Mouse (Mus musculus) hindbrain, postnatal 0 days (tissue): ENCODE measurements around the gene Tbrg4. TPM values are rescaled to one million over a fixed set of nuclear protein-coding genes. Genes with fewer than 3 reads are reported as not detected.
A peak's percentile ranks its signal among the peaks of the same experiment; 100 is the strongest.

Experiments used
- ATAC-seq: fragments of 200-750 bp; cut with Nextera tagmentation; 2 replicates; pipeline ENCODE4 v1.8.0; 2017; ENCODE audit warnings: mild to moderate bottlenecking, moderate TSS enrichment, moderate library complexity
- DNase-seq: peaks from one replicate; pipeline ENCODE4 v3.0.0-alpha.2; 2015; ENCODE audit warnings: low spot score
- H3K27ac ChIP-seq: fragments of 300-500 bp; sonication (generic); 2 replicates; pipeline ENCODE4 v1.5.1; 2014; ENCODE audit warnings: mild to moderate bottlenecking
- H3K27me3 ChIP-seq: fragments of 300-500 bp; sonication (generic); 2 replicates; pipeline ENCODE4 v1.6.1; 2014; ENCODE audit warnings: low read length, mixed read lengths; ENCODE audit not compliant: insufficient read depth
- H3K36me3 ChIP-seq: fragments of 300-500 bp; sonication (generic); 2 replicates; pipeline ENCODE4 v1.6.1; 2014; ENCODE audit warnings: low read length, mixed read lengths; ENCODE audit not compliant: insufficient read depth
- H3K4me1 ChIP-seq: fragments of 300-500 bp; sonication (generic); 2 replicates; pipeline ENCODE4 v1.6.1; 2014; ENCODE audit warnings: antibody characterized with exemption, low read length, mixed read lengths; ENCODE audit not compliant: insufficient read depth
- H3K4me2 ChIP-seq: fragments of 300-500 bp; sonication (generic); 2 replicates; pipeline ENCODE4 v1.6.1; 2014; ENCODE audit warnings: low read depth, mild to moderate bottlenecking, low read length, moderate library complexity, mixed read lengths
- H3K4me3 ChIP-seq: fragments of 300-500 bp; sonication (generic); 2 replicates; pipeline ENCODE4 v1.5.1; 2014; ENCODE audit warnings: low read length
- H3K9ac ChIP-seq: fragments of 300-500 bp; sonication (generic); replicated peaks from 2 replicates; pipeline ENCODE4 v1.6.1; 2014; ENCODE audit warnings: mild to moderate bottlenecking, low read length, moderate library complexity, mixed read lengths
- H3K9me3 ChIP-seq: fragments of 300-500 bp; sonication (generic); 2 replicates; pipeline ENCODE4 v1.6.1; 2016; ENCODE audit warnings: low read length, mixed read lengths
- CTCF ChIP-seq: IDR thresholded peaks from 2 replicates; pipeline ENCODE4 v1.5.1; 2016; ENCODE audit warnings: antibody characterized with exemption, control low read depth, low read depth
- WGBS: fragments of 180-500 bp; shearing (Covaris S2); extraction: QIAGEN DNeasy Blood & Tissue Kit; methylation state at CpG from one replicate; pipeline ENCODE4 v1.1.7; 2014; 5-methylcytosine and 5-hydroxymethylcytosine counted together
- polyA plus RNA-seq: library from polyadenylated mRNA; unstranded; fragments of >200 nt; fragmentation: Nextera tagmentation; extraction: Ambion mirVana; gene quantifications from 2 replicates; pipeline ENCODE4 v1.2.1, GENCODE M21; 2015
- total RNA-seq: library from RNA; depleted of rRNA; stranded (reverse); fragments of >200 nt; gene quantifications from 2 replicates; pipeline ENCODE4 v1.2.3, GENCODE M21; 2014

Gene Tbrg4
- total and polyA plus RNA-seq, 2 experiments from 2014 or later, result 34.7 to 44.0 TPM

DNA sequence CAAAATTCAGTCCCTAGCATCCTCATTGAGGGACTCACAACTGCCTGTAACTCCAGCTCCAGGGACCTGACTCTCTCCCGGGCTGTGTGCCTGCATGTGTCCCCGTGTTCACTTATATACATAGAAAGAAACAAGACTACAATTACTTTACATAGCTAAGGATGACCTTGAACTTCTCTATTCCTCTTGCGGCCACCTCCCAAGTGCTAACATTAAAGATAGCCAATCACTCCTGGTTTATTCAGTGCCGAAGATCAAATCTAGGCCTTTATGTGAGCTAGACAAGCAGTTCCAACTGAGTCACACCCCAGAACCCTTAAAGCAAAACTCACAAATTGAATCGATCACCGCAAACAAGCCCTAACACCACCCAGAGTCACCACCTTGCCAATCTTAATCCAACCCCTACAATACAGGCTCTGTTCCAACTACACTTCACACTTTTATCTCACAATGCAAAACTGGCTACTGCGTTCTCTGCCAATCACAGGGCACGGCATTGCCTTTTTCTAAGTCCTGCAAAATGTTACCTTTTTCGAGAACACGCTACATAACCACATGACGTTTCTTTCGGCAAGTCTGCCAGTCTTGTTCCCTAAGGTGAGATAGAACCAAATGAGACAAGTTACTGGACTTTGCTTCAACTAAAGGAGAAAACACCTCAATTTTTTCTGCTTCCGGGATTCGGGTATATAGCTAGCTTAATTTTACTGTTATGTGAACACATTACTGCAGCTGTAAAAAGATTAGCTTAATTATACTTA lies 1.1 kb downstream of the Tbrg4 start:
- ATAC-seq, result no peak
- no peak for DNase-seq
- TF ChIP-seq CTCF, result no peak
- Histone ChIP-seq H3K9me3 (no peaks in the 10 kb centered on the region), H3K4me1 (peaks cover 8% of the 10 kb centered on the region), H3K27ac (no peak overlapping the region), H3K4me2 (peak overlapping the region; percentile 80), H3K27me3 (no peaks in the 10 kb centered on the region), H3K36me3 (peaks cover 31% of the 10 kb centered on the region), H3K4me3 (peak overlapping the region; percentile 77), H3K9ac (peak overlapping the region; percentile 72; the same call in 1 of the 2 replicates)
- WGBS, result 69% methylated on average over 14 of the region's 14 CpGs

DNA sequence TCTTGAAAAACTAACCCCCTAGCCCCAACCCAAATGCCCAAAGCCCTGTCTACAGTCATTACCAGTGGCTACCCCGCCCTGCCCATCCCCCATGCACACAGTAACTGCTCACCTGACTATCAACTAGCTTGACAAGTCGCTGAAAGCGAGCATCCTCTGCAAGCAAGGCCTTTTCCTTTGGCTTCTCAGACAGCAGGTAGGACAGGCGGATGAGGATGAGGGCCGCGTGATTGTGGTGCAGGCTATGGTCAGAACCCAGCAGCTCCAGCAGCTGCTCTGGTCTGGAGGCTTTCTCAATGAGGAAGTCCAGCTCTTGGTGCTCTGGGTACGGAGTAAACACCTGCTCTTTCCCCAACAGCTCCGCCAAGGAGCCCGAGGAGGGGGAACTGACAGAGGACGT lies 2.2 kb downstream of the Tbrg4 start:
- H3K4me3 ChIP-seq, result no peak overlapping the region
- DNase-seq, result no peak
- peaks cover 42% of the 10 kb centered on the region for H3K36me3 ChIP-seq
- no peak overlapping the region for H3K9ac ChIP-seq
- 91% methylated on average over 10 of the region's 10 CpGs for WGBS
- no peak for ATAC-seq
- no peaks in the 10 kb centered on the region for H3K9me3 ChIP-seq
- H3K4me1 ChIP-seq, result peaks cover 8% of the 10 kb centered on the region
- H3K4me2 ChIP-seq, result no peak overlapping the region
- no peak for TF ChIP-seq CTCF
- no peaks in the 10 kb centered on the region for H3K27me3 ChIP-seq
- no peak overlapping the region for H3K27ac ChIP-seq

DNA sequence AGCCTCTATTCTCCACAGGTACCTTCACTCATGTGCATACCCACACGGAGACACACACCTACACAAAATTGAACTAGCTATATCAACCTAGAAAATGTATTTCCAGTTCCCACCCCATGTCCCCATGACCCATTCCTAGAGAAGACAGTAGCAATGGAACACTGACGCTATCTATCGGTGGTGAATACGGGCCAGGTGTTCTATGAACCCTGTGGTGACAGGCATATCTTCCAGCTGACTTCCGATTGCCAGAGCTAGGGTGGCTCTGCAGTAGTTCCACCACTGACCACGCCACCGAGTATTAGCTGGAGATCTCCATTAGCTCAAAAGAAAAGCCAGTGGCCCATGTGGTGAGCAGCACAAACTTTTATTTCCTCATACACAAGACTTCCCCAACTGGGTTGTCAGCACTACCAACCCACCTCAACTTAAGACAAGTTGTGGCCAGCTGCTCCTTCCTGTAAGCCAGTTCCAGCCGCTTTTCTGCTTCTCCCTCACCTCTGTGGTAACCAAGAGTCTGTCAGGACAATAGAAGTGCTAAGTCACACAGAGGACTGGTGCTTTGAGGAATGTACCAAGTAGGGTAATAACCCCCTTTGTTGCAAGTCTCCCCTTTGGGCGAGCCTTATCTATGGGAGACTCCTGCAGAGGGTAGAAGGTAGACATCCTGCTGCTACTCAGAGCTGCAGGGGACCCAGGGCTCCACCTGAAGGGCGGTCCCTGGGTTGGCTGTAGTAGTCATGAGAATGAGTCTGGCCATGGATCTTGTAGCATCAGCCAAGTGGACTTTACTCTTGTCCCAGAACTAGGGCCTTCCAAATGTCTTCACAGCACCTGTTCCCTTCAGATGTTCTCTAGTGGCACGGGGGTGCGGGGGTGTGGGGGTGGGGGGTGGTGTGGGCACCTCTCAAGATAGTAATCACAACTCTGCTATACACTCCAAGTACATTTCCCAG lies 10.3 kb downstream of the Tbrg4 start:
- ATAC-seq (no peak), DNase-seq (no peak)
- H3K4me3 ChIP-seq, result no peak overlapping the region
- no peak overlapping the region for H3K9ac ChIP-seq
- 93% methylated on average over 12 of the region's 12 CpGs for WGBS
- no peaks in the 10 kb centered on the region for H3K4me1 ChIP-seq
- H3K27ac ChIP-seq, result no peak overlapping the region
- H3K36me3 ChIP-seq, result peaks cover 67% of the 10 kb centered on the region
- no peaks in the 10 kb centered on the region for H3K27me3 ChIP-seq
- no peak overlapping the region for H3K4me2 ChIP-seq
- no peak for TF ChIP-seq CTCF
- no peaks in the 10 kb centered on the region for H3K9me3 ChIP-seq

DNA sequence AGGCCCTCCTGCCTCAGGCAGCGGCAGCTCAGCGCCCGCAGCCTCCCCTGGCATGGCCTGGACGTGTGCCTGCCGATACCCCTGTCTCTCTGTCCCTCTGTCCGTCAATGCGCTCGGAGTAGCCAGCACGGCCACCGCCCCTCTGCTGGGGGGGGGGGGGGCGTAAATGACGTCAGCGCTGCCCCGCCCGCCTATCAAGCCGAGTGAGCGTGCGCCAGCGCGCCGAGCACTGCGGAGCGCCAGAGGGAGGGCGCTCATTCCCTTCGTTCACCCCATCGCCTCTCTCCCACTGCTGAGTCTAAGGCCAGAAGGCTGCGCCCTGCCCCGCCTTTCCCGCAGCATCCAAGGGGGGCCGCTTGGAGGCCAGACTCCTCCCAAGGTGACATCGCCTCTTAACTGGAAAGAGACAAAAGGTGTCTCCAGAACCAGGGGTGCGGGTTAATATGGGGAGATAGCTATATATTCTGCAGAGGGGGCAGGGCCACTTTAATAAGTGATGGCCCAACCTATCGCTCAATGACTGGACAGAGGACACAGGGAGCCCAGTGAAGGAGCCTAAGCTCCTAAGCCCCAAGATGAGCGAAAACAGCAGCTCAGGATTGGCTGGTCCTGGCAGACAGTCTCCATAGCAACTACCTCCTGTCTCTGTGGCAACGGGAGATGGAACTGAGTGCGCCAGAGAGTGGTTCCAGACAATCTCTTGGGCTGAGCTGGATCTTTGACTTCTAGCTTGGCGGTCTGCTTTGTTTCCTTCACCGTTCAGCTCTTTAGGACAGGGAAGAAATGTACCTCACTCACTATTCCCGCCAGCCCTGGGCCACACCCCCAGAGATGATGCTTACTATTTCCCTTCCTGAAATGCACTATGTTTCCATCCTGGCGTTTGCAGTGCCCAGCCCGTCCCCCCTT lies 20.1 kb downstream of the Tbrg4 start, which contains the start of gene Nacad:
Nacad (minus strand) TSS at position 563 of the 909 bp plus-strand sequence.
- Histone ChIP-seq H3K9ac (peak within 1 kb of the TSS; percentile 71), H3K4me2 (peak within 1 kb of the TSS; percentile 77), H3K4me1 (peaks cover 12% of the 10 kb centered on the region; the same call in 1 of the 2 replicates), H3K4me3 (peak within 1 kb of the TSS; percentile 53), H3K9me3 (no peaks in the 10 kb centered on the region), H3K27ac (peak within 1 kb of the TSS; percentile 97), H3K27me3 (no peaks in the 10 kb centered on the region), H3K36me3 (0 out of 2 replicates have a peak, but pooled peaks cover 10% of the 10 kb centered on the region)
- 2% methylated on average over 28 of the region's 41 CpGs for WGBS
- TF ChIP-seq CTCF, result peak; percentile 15; the same call in 1 of the 2 replicates
- ATAC-seq, result peak; percentile 92
- DNase-seq, result peak; percentile 93

DNA sequence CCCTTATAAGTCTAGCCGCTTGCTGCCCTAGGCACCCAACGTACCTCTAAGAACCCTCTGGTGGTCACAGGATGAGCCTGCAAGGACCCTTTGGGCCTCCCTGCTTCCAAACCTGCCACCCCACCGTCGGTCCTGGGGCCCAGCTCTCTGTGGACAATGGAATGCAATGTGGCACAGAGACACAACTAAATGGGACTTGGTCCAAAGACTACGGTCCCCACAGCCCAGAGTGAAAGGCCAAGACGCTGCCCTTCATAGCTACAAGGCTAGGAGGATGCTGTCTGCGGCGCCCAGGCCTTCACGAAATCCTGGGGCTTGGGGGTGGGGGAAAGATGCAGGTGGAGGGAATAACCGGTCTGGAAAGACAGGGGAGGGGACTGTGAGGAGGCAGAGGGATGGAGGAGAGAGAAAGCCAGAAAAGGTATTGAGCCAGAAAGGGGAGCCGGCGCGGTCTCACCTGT lies 20.8 kb downstream of the Tbrg4 start:
- no peaks in the 10 kb centered on the region for H3K9me3 ChIP-seq
- peak; percentile 59 for TF ChIP-seq CTCF
- 4% methylated on average over 13 of the region's 13 CpGs for WGBS
- H3K9ac ChIP-seq, result peak overlapping the region; percentile 71
- peak overlapping the region; percentile 53 for H3K4me3 ChIP-seq
- DNase-seq, result peak; percentile 65
- peak overlapping the region; percentile 97 for H3K27ac ChIP-seq
- peak overlapping the region; percentile 77 for H3K4me2 ChIP-seq
- H3K4me1 ChIP-seq, result peaks cover 12% of the 10 kb centered on the region; the same call in 1 of the 2 replicates
- H3K27me3 ChIP-seq, result no peaks in the 10 kb centered on the region
- H3K36me3 ChIP-seq, result 0 out of 2 replicates have a peak, but pooled peaks cover 6% of the 10 kb centered on the region
- ATAC-seq, result peak; percentile 4

DNA sequence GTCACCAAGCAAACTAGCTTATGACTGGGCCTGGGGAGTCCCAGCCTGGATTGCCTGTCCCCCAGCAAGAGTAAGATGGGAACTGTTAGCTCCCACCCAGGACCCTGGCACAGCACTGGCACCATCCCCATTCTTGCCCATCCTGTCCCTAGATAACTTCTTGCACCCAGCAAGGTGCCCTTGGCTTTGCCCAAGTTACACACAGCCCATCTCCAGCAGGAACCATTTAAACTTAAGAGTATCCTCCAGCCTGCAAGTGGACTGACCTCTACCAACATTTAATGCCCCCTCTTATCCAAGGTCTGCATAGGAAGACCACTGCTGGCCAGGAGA lies 21.3 kb downstream of the Tbrg4 start:
- Histone ChIP-seq H3K9ac (peak overlapping the region; percentile 71), H3K36me3 (0 out of 2 replicates have a peak, but pooled peaks cover 6% of the 10 kb centered on the region), H3K4me3 (peak overlapping the region; percentile 53), H3K27ac (peak overlapping the region; percentile 97), H3K4me1 (peaks cover 14% of the 10 kb centered on the region; the same call in 1 of the 2 replicates), H3K27me3 (no peaks in the 10 kb centered on the region), H3K4me2 (peak overlapping the region; percentile 77), H3K9me3 (no peaks in the 10 kb centered on the region)
- no peak for TF ChIP-seq CTCF
- DNase-seq, result no peak
- ATAC-seq, result no peak
